Mouse (Mus musculus) liver, adult 2 months (tissue): Measurements from ENCODE around the gene 4930432K21Rik. TPM values are rescaled to one million over a fixed set of nuclear protein-coding genes. Genes with fewer than 3 reads are reported as not detected.

Source experiments
- DNase-seq: peaks from one replicate; pipeline ENCODE4 v3.0.0-alpha.2; 2011; ENCODE audit warnings: low read depth, low spot score; ENCODE audit errors: extremely low read depth
- H3K27ac ChIP-seq: fragments of 200-500 bp; replicated peaks from 2 replicates; pipeline ENCODE4 v1.5.1; 2012; ENCODE audit warnings: low read depth, mild to moderate bottlenecking, control low read depth, inconsistent platforms, low read length; ENCODE audit not compliant: insufficient read depth
- H3K27me3 ChIP-seq: fragments of 200-500 bp; 2 replicates; pipeline ENCODE4 v1.6.1; 2012; ENCODE audit warnings: mild to moderate bottlenecking, moderate library complexity, low read length, inconsistent platforms; ENCODE audit not compliant: control insufficient read depth, insufficient read depth
- H3K36me3 ChIP-seq: fragments of 200-500 bp; 2 replicates; pipeline ENCODE4 v1.6.1; 2012; ENCODE audit warnings: low read length, inconsistent platforms; ENCODE audit not compliant: control insufficient read depth, insufficient read depth
- H3K4me1 ChIP-seq: fragments of 200-500 bp; 2 replicates; pipeline ENCODE4 v1.6.1; 2011; ENCODE audit warnings: low read length; ENCODE audit not compliant: control insufficient read depth, insufficient read depth
- H3K4me3 ChIP-seq: fragments of 200-500 bp; 2 replicates; pipeline ENCODE4 v1.5.1; 2011; ENCODE audit warnings: low read depth, mild to moderate bottlenecking, control low read depth, low read length, moderate library complexity; ENCODE audit not compliant: insufficient read depth
- H3K79me2 ChIP-seq: fragments of 200-500 bp; 2 replicates; pipeline ENCODE4 v1.6.1; 2012; ENCODE audit warnings: inconsistent platforms, mild to moderate bottlenecking, low read length, moderate library complexity; ENCODE audit not compliant: control insufficient read depth, insufficient read depth
- H3K9ac ChIP-seq: fragments of 200-500 bp; 2 replicates; pipeline ENCODE4 v1.6.1; 2012; ENCODE audit warnings: low read depth, mild to moderate bottlenecking, control low read depth, inconsistent platforms, low read length
- CTCF ChIP-seq: fragments of 200-500 bp; IDR thresholded peaks from 2 replicates; pipeline ENCODE4 v1.5.1; 2011; ENCODE audit warnings: low read depth, low read length, control low read depth
- POLR2A ChIP-seq: fragments of 200-500 bp; IDR thresholded peaks from 2 replicates; pipeline ENCODE4 v1.6.1; 2011; ENCODE audit warnings: low read length, control low read depth; ENCODE audit not compliant: insufficient read depth; ENCODE audit errors: extremely low read depth
- WGBS: fragments of 180-500 bp; shearing (Covaris S2); methylation state at CpG from one replicate; pipeline ENCODE4 v1.1.7; 2018; 5-methylcytosine and 5-hydroxymethylcytosine counted together
- polyA plus RNA-seq: library from polyadenylated mRNA; depleted of rRNA; stranded (reverse); fragments of >200 nt; gene quantifications from 2 replicates; pipeline ENCODE4 v1.2.3, GENCODE M21; 2012
- total RNA-seq: library from RNA; depleted of rRNA; stranded (reverse); fragments of >200 nt; gene quantifications from 2 replicates; pipeline ENCODE4 v1.2.3, GENCODE M21; 2014

4930432K21Rik gene
- total and polyA plus RNA-seq, 2 experiments = 0.07 TPM; not detected in 1

DNA sequence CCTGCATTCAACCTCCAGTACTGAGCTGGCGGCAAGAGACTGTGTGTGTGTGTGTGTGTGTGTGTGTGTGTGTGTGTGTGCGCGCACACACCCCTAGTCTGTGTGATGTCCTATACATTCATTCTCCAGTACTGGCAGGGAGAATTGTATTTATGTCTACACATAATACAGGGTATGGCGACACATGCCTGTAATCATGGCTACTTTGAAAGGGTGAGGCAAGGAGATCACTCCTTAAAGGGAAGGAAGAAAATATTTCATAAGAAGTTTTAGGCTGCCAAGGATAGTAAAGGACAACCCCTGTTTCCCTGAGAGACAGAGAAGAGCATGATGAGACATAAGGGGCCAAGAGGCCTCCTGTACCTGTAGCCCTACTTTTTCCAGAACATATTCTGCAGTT, 9.8 kb downstream of the 4930432K21Rik start:
- H3K27me3 ChIP-seq = no peaks in the 10 kb centered on the region
- H3K9ac ChIP-seq = no peak overlapping the region
- 94% methylated on average over 4 of the region's 4 CpGs for WGBS
- no peaks in the 10 kb centered on the region for H3K79me2 ChIP-seq
- TF ChIP-seq POLR2A = no peak
- TF ChIP-seq CTCF = no peak
- H3K36me3 ChIP-seq = no peaks in the 10 kb centered on the region
- H3K4me3 ChIP-seq = no peak overlapping the region
- no peak overlapping the region for H3K27ac ChIP-seq
- DNase-seq = no peak
- no peaks in the 10 kb centered on the region for H3K4me1 ChIP-seq

DNA sequence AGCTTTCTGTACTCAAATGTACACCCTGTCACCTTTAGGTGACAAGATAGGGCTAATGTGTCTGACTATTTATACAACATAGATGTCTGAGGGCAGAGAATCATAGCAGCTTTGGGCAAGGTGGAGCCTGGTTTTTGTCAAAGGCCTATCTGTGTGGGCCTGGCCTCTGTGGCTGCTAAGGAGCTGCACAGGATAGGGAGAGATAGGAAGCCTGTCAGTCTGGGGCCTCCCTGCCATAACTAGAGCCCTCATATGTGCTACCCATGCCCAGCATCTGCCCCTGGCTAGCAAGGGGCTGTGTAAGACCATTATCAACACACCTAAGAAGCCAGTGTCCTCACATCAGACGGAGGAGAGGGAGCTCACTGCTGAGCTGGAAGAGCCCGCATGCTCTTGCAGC, 19.9 kb downstream of the 4930432K21Rik start:
- WGBS = 92% methylated on average over 2 of the region's 2 CpGs
- DNase-seq = no peak
- no peak overlapping the region for H3K4me3 ChIP-seq
- no peaks in the 10 kb centered on the region for H3K27me3 ChIP-seq
- H3K79me2 ChIP-seq = no peaks in the 10 kb centered on the region
- no peaks in the 10 kb centered on the region for H3K36me3 ChIP-seq
- no peak overlapping the region for H3K9ac ChIP-seq
- TF ChIP-seq CTCF (no peak), POLR2A (no peak)
- H3K4me1 ChIP-seq = no peaks in the 10 kb centered on the region
- H3K27ac ChIP-seq = no peak overlapping the region

DNA sequence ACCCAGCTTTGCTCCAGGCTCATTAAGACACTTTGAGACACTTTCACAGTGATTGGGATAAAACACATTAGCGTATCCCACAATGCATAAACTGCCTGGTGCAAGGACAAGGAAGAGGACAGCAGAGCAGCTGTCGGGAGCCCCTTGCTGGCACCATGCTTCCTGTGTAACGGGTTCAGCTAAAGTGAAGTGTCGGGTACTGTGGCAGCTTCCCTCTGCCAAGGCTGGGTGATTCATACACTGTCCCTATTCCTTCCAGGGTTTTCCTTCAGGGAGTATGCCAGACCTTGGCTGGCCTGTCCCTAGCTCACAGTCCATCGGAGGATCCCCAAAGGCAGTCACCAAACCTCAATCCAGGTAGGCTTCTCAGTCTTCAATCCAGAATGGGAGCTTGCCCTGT, 22.3 kb downstream of the 4930432K21Rik start:
- H3K27me3 ChIP-seq = no peaks in the 10 kb centered on the region
- no peak overlapping the region for H3K4me3 ChIP-seq
- H3K9ac ChIP-seq = no peak overlapping the region
- DNase-seq = no peak
- no peak overlapping the region for H3K27ac ChIP-seq
- TF ChIP-seq CTCF (no peak), POLR2A (no peak)
- WGBS = 81% methylated on average over 5 of the region's 5 CpGs
- no peaks in the 10 kb centered on the region for H3K79me2 ChIP-seq
- H3K4me1 ChIP-seq = no peaks in the 10 kb centered on the region
- no peaks in the 10 kb centered on the region for H3K36me3 ChIP-seq

DNA sequence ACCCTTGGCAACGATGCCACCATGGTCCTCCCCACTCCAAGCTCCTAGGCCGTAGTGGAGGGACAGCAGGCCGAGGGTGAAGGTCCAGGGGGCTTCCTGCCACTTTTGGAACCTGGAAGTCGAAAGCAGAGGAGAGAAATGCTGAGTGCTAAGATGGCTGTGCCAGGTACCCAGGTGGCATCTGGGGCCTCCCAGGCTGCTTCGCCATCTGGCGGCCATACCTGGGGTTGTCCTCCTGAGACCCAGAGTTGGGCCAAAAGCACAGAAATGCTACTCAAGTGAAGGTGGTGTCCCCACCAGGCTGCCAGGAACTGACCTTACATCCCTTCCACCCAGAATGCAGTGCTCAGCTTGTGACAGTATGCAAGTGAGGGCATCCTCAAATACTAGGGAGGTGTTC, 26.0 kb downstream of the 4930432K21Rik start:
- H3K27ac ChIP-seq = no peak overlapping the region
- WGBS = 84% methylated on average over 6 of the region's 6 CpGs
- no peaks in the 10 kb centered on the region for H3K36me3 ChIP-seq
- H3K79me2 ChIP-seq = no peaks in the 10 kb centered on the region
- H3K4me3 ChIP-seq = no peak overlapping the region
- peak; percentile 65 for TF ChIP-seq CTCF
- TF ChIP-seq POLR2A = no peak
- no peak for DNase-seq
- H3K4me1 ChIP-seq = no peaks in the 10 kb centered on the region
- no peak overlapping the region for H3K9ac ChIP-seq
- no peaks in the 10 kb centered on the region for H3K27me3 ChIP-seq

DNA sequence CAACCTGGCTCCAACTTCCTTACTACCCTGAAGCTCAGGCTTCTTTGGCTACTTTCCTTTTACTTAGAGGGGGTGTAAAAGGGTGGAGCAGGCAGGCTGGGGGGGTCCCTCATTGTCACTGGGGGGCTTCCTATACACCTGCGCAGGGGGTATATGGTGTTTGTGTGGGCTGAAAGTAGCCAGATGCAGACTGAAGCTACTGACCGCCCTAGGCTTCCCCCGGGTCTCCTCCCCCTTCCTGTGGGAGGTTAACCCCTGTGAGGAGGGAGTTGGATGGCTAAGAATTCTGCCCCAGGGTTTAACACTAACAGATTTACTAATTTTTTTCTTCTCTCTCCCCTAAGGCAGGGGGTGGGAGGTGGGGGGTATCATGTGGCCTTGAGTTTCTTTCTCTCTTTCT, 28.7 kb downstream of the 4930432K21Rik start:
- 44% methylated on average over 3 of the region's 3 CpGs for WGBS
- Histone ChIP-seq H3K36me3 (no peaks in the 10 kb centered on the region), H3K4me3 (no peak overlapping the region), H3K79me2 (no peaks in the 10 kb centered on the region), H3K9ac (no peak overlapping the region), H3K27ac (no peak overlapping the region), H3K27me3 (no peaks in the 10 kb centered on the region), H3K4me1 (no peaks in the 10 kb centered on the region)
- DNase-seq = no peak
- TF ChIP-seq CTCF (no peak), POLR2A (no peak)

DNA sequence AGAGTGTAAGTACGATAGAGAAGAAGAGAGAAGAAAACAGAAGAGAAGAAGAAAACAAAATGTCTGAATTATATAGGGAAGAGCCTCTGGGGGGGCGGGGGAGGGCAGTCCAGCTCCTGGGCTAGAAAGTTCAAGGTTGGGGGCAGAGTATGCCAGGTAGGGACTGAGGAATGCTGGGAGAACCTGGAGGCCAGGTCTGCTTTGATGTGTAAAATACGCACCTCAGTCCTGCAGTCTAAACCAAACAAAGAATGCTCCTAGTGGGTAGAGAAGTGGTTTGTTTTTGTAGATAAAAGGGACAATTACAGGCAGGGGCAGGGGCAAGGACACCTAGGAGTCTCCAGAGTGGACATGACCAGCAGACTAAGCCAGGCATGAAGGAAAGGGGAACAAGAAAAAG, 29.6 kb downstream of the 4930432K21Rik start:
- 89% methylated on average over 3 of the region's 3 CpGs for WGBS
- no peak overlapping the region for H3K9ac ChIP-seq
- no peak overlapping the region for H3K27ac ChIP-seq
- no peaks in the 10 kb centered on the region for H3K36me3 ChIP-seq
- no peaks in the 10 kb centered on the region for H3K4me1 ChIP-seq
- no peaks in the 10 kb centered on the region for H3K79me2 ChIP-seq
- no peaks in the 10 kb centered on the region for H3K27me3 ChIP-seq
- H3K4me3 ChIP-seq = no peak overlapping the region
- TF ChIP-seq CTCF = no peak
- no peak for TF ChIP-seq POLR2A
- DNase-seq = no peak

DNA sequence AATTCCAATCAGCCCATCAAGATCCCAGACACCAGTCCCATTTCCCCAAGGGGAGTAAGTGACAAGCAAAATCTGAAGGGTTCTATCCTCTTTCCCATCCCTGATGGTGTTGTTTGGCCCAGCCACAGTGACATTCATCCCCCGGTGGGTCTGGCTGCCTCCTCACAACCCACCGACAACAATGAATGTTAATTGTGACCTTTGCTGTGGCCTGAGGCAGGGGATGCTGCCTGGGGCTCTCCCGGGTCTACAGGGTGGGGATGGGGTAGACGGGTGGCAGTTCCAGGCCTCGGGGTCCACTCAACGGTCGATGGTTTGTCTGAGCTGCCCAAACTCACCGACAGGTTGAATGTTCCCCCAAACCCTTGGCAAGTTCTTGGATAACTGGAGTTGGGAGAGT, 30.8 kb downstream of the 4930432K21Rik start:
- peaks cover 2% of the 10 kb centered on the region; the same call in 1 of the 2 replicates for H3K27me3 ChIP-seq
- no peak for DNase-seq
- H3K9ac ChIP-seq = no peak overlapping the region
- H3K36me3 ChIP-seq = no peaks in the 10 kb centered on the region
- no peaks in the 10 kb centered on the region for H3K4me1 ChIP-seq
- TF ChIP-seq CTCF (no peak), POLR2A (no peak)
- WGBS = 85% methylated on average over 8 of the region's 8 CpGs
- no peaks in the 10 kb centered on the region for H3K79me2 ChIP-seq
- no peak overlapping the region for H3K27ac ChIP-seq
- no peak overlapping the region for H3K4me3 ChIP-seq
